Mouse (Mus musculus) hindbrain, embryonic 10.5 days (tissue): ENCODE results near the gene Ndufaf8. TPM values are rescaled to one million over a fixed set of nuclear protein-coding genes. Genes with fewer than 3 reads are reported as not detected.

ENCODE experiments used
- DNase-seq: peaks from one replicate; pipeline ENCODE4 v3.0.0-alpha.2; 2017; ENCODE audit warnings: low spot score
- H3K27ac ChIP-seq: fragments of 300-500 bp; sonication (generic); 2 replicates; pipeline ENCODE4 v1.5.1; 2016; ENCODE audit warnings: mild to moderate bottlenecking, moderate library complexity
- H3K27me3 ChIP-seq: fragments of 300-500 bp; sonication (generic); 2 replicates; pipeline ENCODE4 v1.6.1; 2016; ENCODE audit warnings: mild to moderate bottlenecking; ENCODE audit not compliant: poor library complexity, insufficient read depth, severe bottlenecking
- H3K36me3 ChIP-seq: fragments of 300-500 bp; sonication (generic); 2 replicates; pipeline ENCODE4 v1.6.1; 2016; ENCODE audit warnings: mild to moderate bottlenecking, moderate library complexity
- H3K4me1 ChIP-seq: fragments of 300-500 bp; sonication (generic); replicated peaks from 2 replicates; pipeline ENCODE4 v1.6.1; 2016; ENCODE audit warnings: mild to moderate bottlenecking
- H3K4me3 ChIP-seq: fragments of 300-500 bp; sonication (generic); 2 replicates; pipeline ENCODE4 v1.5.1; 2016; ENCODE audit warnings: mild to moderate bottlenecking, moderate library complexity
- H3K9me3 ChIP-seq: fragments of 300-500 bp; sonication (generic); 2 replicates; pipeline ENCODE4 v1.6.1; 2016; ENCODE audit warnings: mild to moderate bottlenecking, moderate library complexity
- WGBS: fragments of 180-500 bp; shearing (Covaris S2); methylation state at CpG from one replicate; pipeline ENCODE4 v1.1.7; 2016; 5-methylcytosine and 5-hydroxymethylcytosine counted together
- polyA plus RNA-seq: library from polyadenylated mRNA; unstranded; fragments of >200 nt; fragmentation: Nextera tagmentation; extraction: Ambion mirVana; gene quantifications from 2 replicates; pipeline ENCODE4 v1.2.1, GENCODE M21; 2016

The Ndufaf8 gene
- 86.4 and 92.2 TPM in 2 replicates for polyA plus RNA-seq

GRCm38 (mm10) chr11:120098588-120099511, at the start of gene Ndufaf8, which contains the start of gene Tepsin:
TSS of gene Ndufaf8 (plus strand) at chr11:120098928.
TSS of gene Tepsin (minus strand) at chr11:120098731.
- WGBS = under 1% methylated on average over 77 of the region's 77 CpGs
- peak within 1 kb of the TSS; percentile 90 for H3K27ac ChIP-seq
- no peaks in the 10 kb centered on the region for H3K9me3 ChIP-seq
- H3K36me3 ChIP-seq = peaks cover 46% of the 10 kb centered on the region
- H3K27me3 ChIP-seq = no peaks in the 10 kb centered on the region
- H3K4me3 ChIP-seq = peak within 1 kb of the TSS; percentile 92
- peaks cover 42% of the 10 kb centered on the region for H3K4me1 ChIP-seq
- peak; percentile 100 for DNase-seq

- H3K27ac ChIP-seq = no peak overlapping the region
- DNase-seq = no peak
- H3K27me3 ChIP-seq = peaks cover 75% of the 10 kb centered on the region
- H3K4me3 ChIP-seq = no peak overlapping the region
- 77% methylated on average over 8 of the region's 8 CpGs for WGBS
- H3K4me1 ChIP-seq = peaks cover 65% of the 10 kb centered on the region
- no peaks in the 10 kb centered on the region for H3K36me3 ChIP-seq
- no peaks in the 10 kb centered on the region for H3K9me3 ChIP-seq
These were observed 49.7 kb upstream of the Ndufaf8 start for GRCm38 (mm10) chr11:120049067-120049466.

- Histone ChIP-seq H3K9me3 (no peaks in the 10 kb centered on the region), H3K27ac (peak overlapping the region; percentile 74)
- WGBS = 45% methylated on average over 14 of the region's 14 CpGs
These were observed 47.5 kb upstream of the Ndufaf8 start for GRCm38 (mm10) chr11:120051124-120051811.

GRCm38 (mm10) chr11:120052274-120052673, 46.5 kb upstream of the Ndufaf8 start:
- WGBS = 82% methylated on average over 9 of the region's 9 CpGs
- H3K9me3 ChIP-seq = no peaks in the 10 kb centered on the region
- peaks cover 42% of the 10 kb centered on the region for H3K4me1 ChIP-seq
- no peak overlapping the region for H3K27ac ChIP-seq
- peaks cover 43% of the 10 kb centered on the region for H3K27me3 ChIP-seq
- H3K36me3 ChIP-seq = no peaks in the 10 kb centered on the region
- H3K4me3 ChIP-seq = no peak overlapping the region
- no peak for DNase-seq

More at GRCm38 (mm10) chr11:120051124-120051811, 47.5 kb upstream of the Ndufaf8 start:
- Histone ChIP-seq H3K27me3 (peaks cover 53% of the 10 kb centered on the region), H3K4me3 (no peak overlapping the region), H3K4me1 (peaks cover 52% of the 10 kb centered on the region), H3K36me3 (no peaks in the 10 kb centered on the region)
- no peak for DNase-seq

GRCm38 (mm10) chr11:120053846-120054245, 44.9 kb upstream of the Ndufaf8 start:
- WGBS = 80% methylated on average over 4 of the region's 4 CpGs
- Histone ChIP-seq H3K4me1 (peaks cover 26% of the 10 kb centered on the region), H3K27me3 (peaks cover 27% of the 10 kb centered on the region), H3K36me3 (no peaks in the 10 kb centered on the region), H3K27ac (no peak overlapping the region), H3K4me3 (no peak overlapping the region), H3K9me3 (no peaks in the 10 kb centered on the region)
- no peak for DNase-seq

GRCm38 (mm10) chr11:120055953-120056732, 42.6 kb upstream of the Ndufaf8 start:
- WGBS = 89% methylated on average over 12 of the region's 12 CpGs
- Histone ChIP-seq H3K36me3 (no peaks in the 10 kb centered on the region), H3K27me3 (peaks cover 4% of the 10 kb centered on the region), H3K9me3 (no peaks in the 10 kb centered on the region), H3K4me3 (no peak overlapping the region), H3K4me1 (peaks cover 20% of the 10 kb centered on the region), H3K27ac (0 out of 2 replicates have a peak overlapping the region, but pooled peaks have one; percentile 16)
- no peak for DNase-seq

GRCm38 (mm10) chr11:120060634-120061033, 38.1 kb upstream of the Ndufaf8 start:
- H3K4me3 ChIP-seq = no peak overlapping the region
- H3K27me3 ChIP-seq = no peaks in the 10 kb centered on the region
- H3K27ac ChIP-seq = no peak overlapping the region; the same call in 1 of the 2 replicates
- no peak for DNase-seq
- WGBS = 88% methylated on average over 8 of the region's 8 CpGs
- H3K9me3 ChIP-seq = no peaks in the 10 kb centered on the region
- H3K36me3 ChIP-seq = peaks cover 30% of the 10 kb centered on the region
- peaks cover 23% of the 10 kb centered on the region for H3K4me1 ChIP-seq

- no peak for DNase-seq
- no peak overlapping the region for H3K4me3 ChIP-seq
- H3K27ac ChIP-seq = no peak overlapping the region
- H3K27me3 ChIP-seq = peaks cover 22% of the 10 kb centered on the region
- H3K4me1 ChIP-seq = peaks cover 43% of the 10 kb centered on the region
- WGBS = 90% methylated on average over 5 of the region's 5 CpGs
- H3K36me3 ChIP-seq = peaks cover 57% of the 10 kb centered on the region
- H3K9me3 ChIP-seq = no peaks in the 10 kb centered on the region
These were observed 35.4 kb upstream of the Ndufaf8 start for GRCm38 (mm10) chr11:120063326-120063725.

GRCm38 (mm10) chr11:120064006-120064667, 34.6 kb upstream of the Ndufaf8 start:
- no peak overlapping the region for H3K4me3 ChIP-seq
- WGBS = 82% methylated on average over 13 of the region's 13 CpGs
- H3K27me3 ChIP-seq = peaks cover 29% of the 10 kb centered on the region
- peaks cover 48% of the 10 kb centered on the region for H3K4me1 ChIP-seq
- peaks cover 63% of the 10 kb centered on the region for H3K36me3 ChIP-seq
- H3K27ac ChIP-seq = no peak overlapping the region; the same call in 1 of the 2 replicates
- no peaks in the 10 kb centered on the region for H3K9me3 ChIP-seq
- no peak for DNase-seq

- Histone ChIP-seq H3K27ac (no peak overlapping the region; the same call in 1 of the 2 replicates), H3K4me3 (no peak overlapping the region), H3K9me3 (no peaks in the 10 kb centered on the region), H3K4me1 (peaks cover 48% of the 10 kb centered on the region), H3K36me3 (peaks cover 68% of the 10 kb centered on the region), H3K27me3 (peaks cover 33% of the 10 kb centered on the region)
- DNase-seq = no peak
- 85% methylated on average over 11 of the region's 11 CpGs for WGBS
These were observed 34.1 kb upstream of the Ndufaf8 start for GRCm38 (mm10) chr11:120064668-120065040.

GRCm38 (mm10) chr11:120065291-120065690, 33.4 kb upstream of the Ndufaf8 start:
- H3K36me3 ChIP-seq = peaks cover 74% of the 10 kb centered on the region
- H3K4me1 ChIP-seq = peaks cover 55% of the 10 kb centered on the region
- peak; percentile 48 for DNase-seq
- H3K27me3 ChIP-seq = peaks cover 40% of the 10 kb centered on the region
- 39% methylated on average over 10 of the region's 10 CpGs for WGBS
- no peak overlapping the region for H3K4me3 ChIP-seq
- H3K9me3 ChIP-seq = no peaks in the 10 kb centered on the region
- no peak overlapping the region for H3K27ac ChIP-seq

GRCm38 (mm10) chr11:120067834-120068233, 30.9 kb upstream of the Ndufaf8 start:
- Histone ChIP-seq H3K27me3 (peaks cover 64% of the 10 kb centered on the region), H3K27ac (no peak overlapping the region), H3K9me3 (no peaks in the 10 kb centered on the region), H3K36me3 (peaks cover 96% of the 10 kb centered on the region), H3K4me1 (peaks cover 73% of the 10 kb centered on the region), H3K4me3 (no peak overlapping the region)
- no peak for DNase-seq
- 56% methylated on average over 17 of the region's 17 CpGs for WGBS
